Mouse (Mus musculus) spleen, postnatal 4 days (tissue): ENCODE results near the gene Pla2g4e.

Experiments used
- DNase-seq, 2 experiments: peaks; one replicate each; pipeline ENCODE4 v3.0.0; 2022; ENCODE audit warnings: low spot score in 2 of 2

The Pla2g4e gene

GRCm38 (mm10) chr2:120124096-120124495 is 121.0 kb downstream of the Pla2g4e start:
- DNase-seq, result no peak

GRCm38 (mm10) chr2:120122983-120123382 is 122.2 kb downstream of the Pla2g4e start:
- no peak for DNase-seq

GRCm38 (mm10) chr2:120117346-120117745 is 127.8 kb downstream of the Pla2g4e start:
- DNase-seq, result no peak
